Mouse (Mus musculus) cerebellum, postnatal 25 days (tissue): ENCODE measurements around the gene Gpr137.
A peak's percentile ranks its signal among the peaks of the same experiment; 100 is the strongest.

Experiments
- DNase-seq, 2 experiments: peaks; one replicate each; pipeline ENCODE4 v3.0.0; 2021; ENCODE audit warnings: mixed read lengths in 2 of 2

Gpr137 gene

GRCm38 (mm10) chr19:6920741-6921636 lies 21.3 kb downstream of the Gpr137 start:
- DNase-seq: peak in 1 of 2 experiments; percentile 71

- peak; percentile 48 to 64 for DNase-seq
Measured at GRCm38 (mm10) chr19:6919876-6920740, 22.2 kb downstream of the Gpr137 start.

- DNase-seq: no peak
Measured at GRCm38 (mm10) chr19:6919431-6919830, 22.8 kb downstream of the Gpr137 start.

GRCm38 (mm10) chr19:6918321-6918720 lies 24.0 kb downstream of the Gpr137 start:
- DNase-seq: no peak

GRCm38 (mm10) chr19:6916496-6916895 lies 25.8 kb downstream of the Gpr137 start:
- DNase-seq: no peak

- no peak for DNase-seq
Measured at GRCm38 (mm10) chr19:6915276-6915675, 27.0 kb downstream of the Gpr137 start.

- DNase-seq: no peak
Measured at GRCm38 (mm10) chr19:6914540-6914939, 27.7 kb downstream of the Gpr137 start.

- DNase-seq: no peak
Measured at GRCm38 (mm10) chr19:6913991-6914390, 28.3 kb downstream of the Gpr137 start.

- no peak for DNase-seq
Measured at GRCm38 (mm10) chr19:6913036-6913435, 29.2 kb downstream of the Gpr137 start.

- no peak for DNase-seq
Measured at GRCm38 (mm10) chr19:6912205-6912970, 29.9 kb downstream of the Gpr137 start.

GRCm38 (mm10) chr19:6911101-6912074 lies 30.9 kb downstream of the Gpr137 start:
- DNase-seq: peak; percentile 25 to 37

GRCm38 (mm10) chr19:6910306-6910705 lies 32.0 kb downstream of the Gpr137 start:
- peak in 1 of 2 experiments; percentile 64 for DNase-seq

GRCm38 (mm10) chr19:6909507-6910289 lies 32.6 kb downstream of the Gpr137 start, which contains the start of the genes Trmt112 and Prdx5:
Gene Trmt112, plus strand, starts transcription at chr19:6909698.
Gene Prdx5, minus strand, starts transcription at chr19:6910106.
- peak; percentile 91 to 95 for DNase-seq

GRCm38 (mm10) chr19:6909021-6909420 lies 33.3 kb downstream of the Gpr137 start:
- no peak for DNase-seq

GRCm38 (mm10) chr19:6907811-6908540 lies 34.3 kb downstream of the Gpr137 start:
- DNase-seq: peak; percentile 23 to 25

GRCm38 (mm10) chr19:6907094-6907493 lies 35.2 kb downstream of the Gpr137 start:
- DNase-seq: peak in 1 of 2 experiments; percentile 15

- peak; percentile 15 to 27 for DNase-seq
Measured at GRCm38 (mm10) chr19:6906199-6906598, 36.1 kb downstream of the Gpr137 start.

- DNase-seq: no peak
Measured at GRCm38 (mm10) chr19:6905498-6906159, 36.7 kb downstream of the Gpr137 start.

- no peak for DNase-seq
Measured at GRCm38 (mm10) chr19:6904846-6905245, 37.4 kb downstream of the Gpr137 start.
